Mouse (Mus musculus): ENCODE data around the gene Rasal1. TPM values are rescaled to one million over a fixed set of nuclear protein-coding genes. Genes with fewer than 3 reads are reported as not detected.
A peak's percentile ranks its signal among the peaks of the same experiment; 100 is the strongest.

The Rasal1 gene
- polyA plus RNA-seq, 1 experiment from 2014 or later, result 0.06 TPM

GRCm38 (mm10) chr5:120718600-120719378 lies 70.2 kb downstream of the Rasal1 start:
- peaks cover 17% of the 10 kb centered on the region for H3K27me3 ChIP-seq
- H3K4me3 ChIP-seq, result no peak overlapping the region
- ATAC-seq (ENCODE audit: low FRiP score), result peak; percentile 48; the same call in 1 of the 2 replicates
- no peak overlapping the region for H3K9ac ChIP-seq
- no peak overlapping the region for H3K27ac ChIP-seq
- H3K9me3 ChIP-seq (replicated peaks), result 0 out of 2 replicates have a peak, but pooled peaks cover 5% of the 10 kb centered on the region
- H3K4me1 ChIP-seq, result peaks cover 5% of the 10 kb centered on the region; the same call in 1 of the 2 replicates
- H3K4me2 ChIP-seq (replicated peaks), result no peak overlapping the region
- H3K36me3 ChIP-seq, result no peaks in the 10 kb centered on the region
- WGBS, result 55% methylated on average over 14 of the region's 15 CpGs

GRCm38 (mm10) chr5:120721005-120721404 lies 72.4 kb downstream of the Rasal1 start:
- H3K9ac ChIP-seq, result no peak overlapping the region
- no peak for ATAC-seq (ENCODE audit: low FRiP score)
- no peak overlapping the region for H3K4me3 ChIP-seq
- H3K36me3 ChIP-seq, result no peaks in the 10 kb centered on the region
- 65% methylated on average over 7 of the region's 7 CpGs for WGBS
- H3K4me1 ChIP-seq, result peaks cover 5% of the 10 kb centered on the region; the same call in 1 of the 2 replicates
- 0 out of 2 replicates have a peak, but pooled peaks cover 5% of the 10 kb centered on the region for H3K9me3 ChIP-seq (replicated peaks)
- no peak overlapping the region for H3K4me2 ChIP-seq (replicated peaks)
- H3K27ac ChIP-seq, result no peak overlapping the region
- H3K27me3 ChIP-seq, result no peaks in the 10 kb centered on the region; the same call in 1 of the 2 replicates

- H3K36me3 ChIP-seq, result no peaks in the 10 kb centered on the region
- WGBS, result 51% methylated on average over 12 of the region's 12 CpGs
- no peaks in the 10 kb centered on the region for H3K27me3 ChIP-seq
- H3K4me1 ChIP-seq, result no peaks in the 10 kb centered on the region
- H3K4me3 ChIP-seq, result no peak overlapping the region
- no peak overlapping the region for H3K27ac ChIP-seq
- no peak overlapping the region for H3K4me2 ChIP-seq (replicated peaks)
- no peak for ATAC-seq (ENCODE audit: low FRiP score)
- no peaks in the 10 kb centered on the region for H3K9me3 ChIP-seq (replicated peaks)
- no peak overlapping the region for H3K9ac ChIP-seq
These were observed 77.3 kb downstream of the Rasal1 start for GRCm38 (mm10) chr5:120725811-120726455.

Other genes starting within 250 kb of the Rasal1 start
- gene Lhx5, start 217.1 kb upstream of the Rasal1 start, polyA plus RNA-seq (2016; fragmentation: Nextera tagmentation; extraction: Ambion mirVana), result 63.0 and 67.2 TPM in 2 replicates
- 5.4 and 7.5 TPM in 2 replicates for gene Sdsl, start 176.0 kb upstream of the Rasal1 start, polyA plus RNA-seq (2016; fragmentation: Nextera tagmentation; extraction: Ambion mirVana)
- gene Sds, start 172.3 kb upstream of the Rasal1 start, polyA plus RNA-seq (2016; fragmentation: Nextera tagmentation; extraction: Ambion mirVana), result not detected in 2 replicates
- 42.0 and 44.7 TPM in 2 replicates for gene Plbd2, start 145.2 kb upstream of the Rasal1 start, polyA plus RNA-seq (2016; fragmentation: Nextera tagmentation; extraction: Ambion mirVana)
- gene Slc8b1, start 137.6 kb upstream of the Rasal1 start, polyA plus RNA-seq (2016; fragmentation: Nextera tagmentation; extraction: Ambion mirVana), result 3.5 and 4.0 TPM in 2 replicates
- gene Tpcn1, start 60.1 kb upstream of the Rasal1 start, polyA plus RNA-seq (2016; fragmentation: Nextera tagmentation; extraction: Ambion mirVana), result 18.4 and 19.2 TPM in 2 replicates
- 1.9 and 2.5 TPM in 2 replicates for gene Iqcd, start 59.8 kb upstream of the Rasal1 start, polyA plus RNA-seq (2016; fragmentation: Nextera tagmentation; extraction: Ambion mirVana)
- gene Rita1, start 36.2 kb upstream of the Rasal1 start, polyA plus RNA-seq (2016; fragmentation: Nextera tagmentation; extraction: Ambion mirVana), result 16.8 and 19.2 TPM in 2 replicates
- 53.2 and 53.6 TPM in 2 replicates for gene Ddx54, start 36.1 kb upstream of the Rasal1 start, polyA plus RNA-seq (2016; fragmentation: Nextera tagmentation; extraction: Ambion mirVana)
- gene Cfap73, start 14.6 kb upstream of the Rasal1 start, polyA plus RNA-seq (2016; fragmentation: Nextera tagmentation; extraction: Ambion mirVana), result 0.56 and 0.77 TPM in 2 replicates
- 23.0 and 25.6 TPM in 2 replicates for gene Dtx1, start 63.1 kb downstream of the Rasal1 start, polyA plus RNA-seq (2016; fragmentation: Nextera tagmentation; extraction: Ambion mirVana)
- gene Oas2, start 101.0 kb downstream of the Rasal1 start, polyA plus RNA-seq (2016; fragmentation: Nextera tagmentation; extraction: Ambion mirVana), result 0.30 TPM in 1 of 2 replicates, not detected in the other
- gene Oas3, start 128.8 kb downstream of the Rasal1 start, polyA plus RNA-seq (2016; fragmentation: Nextera tagmentation; extraction: Ambion mirVana), result 0.22 and 0.23 TPM in 2 replicates
- 0.26 and 0.36 TPM in 2 replicates for gene Oas1e, start 146.7 kb downstream of the Rasal1 start, polyA plus RNA-seq (2016; fragmentation: Nextera tagmentation; extraction: Ambion mirVana)
- 0.42 and 0.62 TPM in 2 replicates for gene Oas1c, start 163.7 kb downstream of the Rasal1 start, polyA plus RNA-seq (2016; fragmentation: Nextera tagmentation; extraction: Ambion mirVana)
- not detected in 2 replicates for gene Oas1f, start 198.6 kb downstream of the Rasal1 start, polyA plus RNA-seq (2016; fragmentation: Nextera tagmentation; extraction: Ambion mirVana)
- not detected in 2 replicates for gene Oas1h, start 212.6 kb downstream of the Rasal1 start, polyA plus RNA-seq (2016; fragmentation: Nextera tagmentation; extraction: Ambion mirVana)
- gene Oas1g, start 238.8 kb downstream of the Rasal1 start, polyA plus RNA-seq (2016; fragmentation: Nextera tagmentation; extraction: Ambion mirVana), result not detected in 2 replicates

All from hindbrain, embryonic 12.5 days (tissue).